Mouse (Mus musculus): ENCODE data around the gene Ttc34. TPM values are rescaled to one million over a fixed set of nuclear protein-coding genes. Genes with fewer than 3 reads are reported as not detected.

Ttc34 gene
- polyA plus RNA-seq, 1 experiment from 2014 or later, result 0.19 TPM

DNA sequence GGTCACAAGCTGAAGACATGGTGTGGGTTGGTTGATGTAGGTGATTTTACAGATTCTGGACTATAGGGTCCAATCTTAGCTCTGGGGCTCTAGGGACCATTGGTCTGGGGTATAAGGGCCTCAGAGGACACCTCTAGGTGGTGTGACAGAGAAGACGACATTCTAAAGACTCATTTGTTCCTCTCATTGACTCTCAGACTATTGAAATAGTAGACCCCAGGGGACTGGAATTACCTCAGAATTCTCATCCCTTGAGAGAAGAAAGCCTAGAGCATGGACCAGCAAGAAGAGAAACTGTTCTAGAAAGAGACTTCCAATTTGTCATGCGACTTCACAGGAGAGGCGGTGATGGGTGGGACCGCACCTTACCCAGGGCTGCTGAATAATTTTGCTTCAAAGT, 77.0 kb downstream of the Ttc34 start:
- no peak overlapping the region for H3K4me2 ChIP-seq (ENCODE audit: low read depth, low read length)
- no peaks in the 10 kb centered on the region for H3K36me3 ChIP-seq (ENCODE audit: control insufficient read depth, insufficient read depth, low read length)
- no peaks in the 10 kb centered on the region for H3K27me3 ChIP-seq (ENCODE audit: control insufficient read depth, insufficient read depth, low read depth, low read length)
- H3K9me3 ChIP-seq (ENCODE audit: control insufficient read depth, low read length), result no peaks in the 10 kb centered on the region
- H3K4me3 ChIP-seq (ENCODE audit: low read length), result no peak overlapping the region
- no peak overlapping the region for H3K27ac ChIP-seq (ENCODE audit: low read length)
- WGBS, result 94% methylated on average over 4 of the region's 4 CpGs
- H3K4me1 ChIP-seq (replicated peaks; ENCODE audit: control insufficient read depth, insufficient read depth, low read length), result peaks cover 10% of the 10 kb centered on the region
- ATAC-seq (ENCODE audit: low read depth), result no peak
- no peak overlapping the region for H3K9ac ChIP-seq (ENCODE audit: low read length)

DNA sequence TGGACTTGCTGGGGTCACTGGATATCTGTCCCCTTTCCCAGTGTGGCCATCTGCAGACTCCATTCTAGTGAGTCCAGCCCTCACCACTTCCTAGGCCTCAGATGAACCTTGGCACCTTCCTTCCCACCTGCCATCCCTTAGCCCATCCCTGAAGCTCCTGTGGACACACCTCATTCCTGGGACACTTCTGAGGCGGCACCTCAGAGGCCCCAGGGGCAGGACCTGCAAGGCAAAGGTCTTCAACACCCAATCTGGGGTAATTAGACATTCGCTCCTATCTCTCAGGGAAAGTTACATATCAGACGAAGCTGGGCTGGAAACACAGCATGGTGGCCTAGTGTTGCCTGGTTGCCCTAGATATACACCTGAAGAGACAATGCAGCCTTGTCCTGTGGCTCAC, 77.4 kb downstream of the Ttc34 start:
- Histone ChIP-seq H3K4me3 (ENCODE audit: low read length) (no peak overlapping the region), H3K4me2 (ENCODE audit: low read depth, low read length) (no peak overlapping the region), H3K27ac (ENCODE audit: low read length) (no peak overlapping the region), H3K4me1 (replicated peaks; ENCODE audit: control insufficient read depth, insufficient read depth, low read length) (peaks cover 10% of the 10 kb centered on the region), H3K27me3 (ENCODE audit: control insufficient read depth, insufficient read depth, low read depth, low read length) (no peaks in the 10 kb centered on the region), H3K9me3 (ENCODE audit: control insufficient read depth, low read length) (no peaks in the 10 kb centered on the region), H3K9ac (ENCODE audit: low read length) (no peak overlapping the region), H3K36me3 (ENCODE audit: control insufficient read depth, insufficient read depth, low read length) (no peaks in the 10 kb centered on the region)
- no peak for ATAC-seq (ENCODE audit: low read depth)
- 67% methylated on average over 3 of the region's 3 CpGs for WGBS

DNA sequence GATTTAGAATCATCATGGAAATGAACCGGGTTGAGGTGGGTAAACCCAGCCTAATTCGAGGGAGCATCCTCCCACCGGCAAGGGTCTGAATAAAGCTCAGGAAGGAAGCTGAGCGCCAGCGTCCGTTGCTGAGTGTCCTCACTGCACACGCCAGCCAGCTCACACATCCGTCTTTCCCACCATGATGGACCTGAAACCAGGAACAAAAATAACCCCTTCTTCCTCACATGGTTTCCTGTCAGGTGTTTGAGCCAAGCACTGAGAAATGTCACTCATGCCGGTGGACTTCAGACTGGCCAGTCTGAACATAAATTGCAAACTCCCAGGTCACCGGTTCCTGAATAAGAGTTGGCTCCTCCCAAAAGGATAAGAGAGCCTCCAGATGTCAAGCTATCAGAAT, 78.0 kb downstream of the Ttc34 start:
- Histone ChIP-seq H3K4me1 (replicated peaks; ENCODE audit: control insufficient read depth, insufficient read depth, low read length) (peaks cover 10% of the 10 kb centered on the region), H3K27ac (ENCODE audit: low read length) (no peak overlapping the region), H3K27me3 (ENCODE audit: control insufficient read depth, insufficient read depth, low read depth, low read length) (no peaks in the 10 kb centered on the region), H3K4me3 (ENCODE audit: low read length) (no peak overlapping the region), H3K9ac (ENCODE audit: low read length) (no peak overlapping the region), H3K4me2 (ENCODE audit: low read depth, low read length) (no peak overlapping the region), H3K9me3 (ENCODE audit: control insufficient read depth, low read length) (no peaks in the 10 kb centered on the region), H3K36me3 (ENCODE audit: control insufficient read depth, insufficient read depth, low read length) (no peaks in the 10 kb centered on the region)
- WGBS, result 66% methylated on average over 10 of the region's 10 CpGs
- no peak for ATAC-seq (ENCODE audit: low read depth)

DNA sequence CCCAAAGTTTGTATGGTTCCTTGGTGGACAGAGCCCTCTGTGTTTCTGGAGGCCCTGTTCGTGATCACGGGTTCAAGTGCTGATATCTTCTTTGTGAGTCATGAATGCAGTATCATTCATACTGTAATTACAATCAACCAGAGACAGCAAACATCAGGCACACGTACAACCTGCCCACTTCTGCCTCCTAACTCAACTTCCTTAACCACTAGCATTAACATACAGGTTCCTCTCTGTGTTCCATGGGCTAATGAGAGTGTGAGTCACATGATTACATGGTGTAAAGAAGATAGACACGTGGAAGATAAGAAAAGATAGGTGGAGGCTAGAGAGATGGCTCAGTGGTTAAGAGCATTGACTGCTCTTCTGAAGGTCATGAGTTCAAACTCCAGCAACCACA, 79.4 kb downstream of the Ttc34 start:
- 79% methylated on average over 4 of the region's 4 CpGs for WGBS
- H3K4me2 ChIP-seq (ENCODE audit: low read depth, low read length), result no peak overlapping the region
- H3K36me3 ChIP-seq (ENCODE audit: control insufficient read depth, insufficient read depth, low read length), result no peaks in the 10 kb centered on the region

More for the DNA sequence above, 79.4 kb downstream of the Ttc34 start:
- Histone ChIP-seq H3K27me3 (ENCODE audit: control insufficient read depth, insufficient read depth, low read depth, low read length) (no peaks in the 10 kb centered on the region), H3K9ac (ENCODE audit: low read length) (no peak overlapping the region), H3K4me1 (replicated peaks; ENCODE audit: control insufficient read depth, insufficient read depth, low read length) (0 out of 2 replicates have a peak, but pooled peaks cover under 1% of the 10 kb centered on the region), H3K27ac (ENCODE audit: low read length) (no peak overlapping the region), H3K4me3 (ENCODE audit: low read length) (no peak overlapping the region), H3K9me3 (ENCODE audit: control insufficient read depth, low read length) (no peaks in the 10 kb centered on the region)
- no peak for ATAC-seq (ENCODE audit: low read depth)

Other genes with a start within 250 kb of the Ttc34 start
- gene Prdm16, start 200.6 kb upstream of the Ttc34 start, polyA plus RNA-seq (2015; fragmentation: Nextera tagmentation; extraction: Ambion mirVana), result 25.2 and 27.9 TPM in 2 replicates
- not detected in 2 replicates for gene Actrt2, start 169.6 kb upstream of the Ttc34 start, polyA plus RNA-seq (2015; fragmentation: Nextera tagmentation; extraction: Ambion mirVana)
- gene Mmel1, start 32.1 kb downstream of the Ttc34 start, polyA plus RNA-seq (2015; fragmentation: Nextera tagmentation; extraction: Ambion mirVana), result 0.15 and 0.35 TPM in 2 replicates
- gene Fam213b, start 61.7 kb downstream of the Ttc34 start, polyA plus RNA-seq (2015; fragmentation: Nextera tagmentation; extraction: Ambion mirVana), result 31.4 and 34.6 TPM in 2 replicates
- gene Tnfrsf14, start 91.1 kb downstream of the Ttc34 start, polyA plus RNA-seq (2015; fragmentation: Nextera tagmentation; extraction: Ambion mirVana), result 1.7 and 1.9 TPM in 2 replicates
- gene Hes5, start 123.5 kb downstream of the Ttc34 start, polyA plus RNA-seq (2015; fragmentation: Nextera tagmentation; extraction: Ambion mirVana), result 0.54 and 0.55 TPM in 2 replicates
- 47.3 and 48.4 TPM in 2 replicates for gene Pank4, start 126.7 kb downstream of the Ttc34 start, polyA plus RNA-seq (2015; fragmentation: Nextera tagmentation; extraction: Ambion mirVana)
- 11.4 and 14.9 TPM in 2 replicates for gene Plch2, start 219.3 kb downstream of the Ttc34 start, polyA plus RNA-seq (2015; fragmentation: Nextera tagmentation; extraction: Ambion mirVana)
- gene Pex10, start 229.6 kb downstream of the Ttc34 start, polyA plus RNA-seq (2015; fragmentation: Nextera tagmentation; extraction: Ambion mirVana), result 26.8 and 27.4 TPM in 2 replicates
- gene Rer1, start 248.9 kb downstream of the Ttc34 start, polyA plus RNA-seq (2015; fragmentation: Nextera tagmentation; extraction: Ambion mirVana), result 150 and 157 TPM in 2 replicates
- gene Morn1, start 249.1 kb downstream of the Ttc34 start, polyA plus RNA-seq (2015; fragmentation: Nextera tagmentation; extraction: Ambion mirVana), result 6.3 and 6.9 TPM in 2 replicates

Measured in lung, embryonic 16.5 days (tissue).